Mouse (Mus musculus) frontal cortex, postnatal 25 days (tissue): ENCODE measurements around the gene Adgrl3.
"Not testable (repeated sequence)": the region's sequence is repeated elsewhere in the genome, so short reads cannot be mapped to it uniquely, and the experiment has no call there.

Experiments used
- DNase-seq, 2 experiments: peaks; one replicate each; pipeline ENCODE4 v3.0.0; 2022; ENCODE audit warnings: low spot score in 2 of 2

Adgrl3 gene

GRCm38 (mm10) chr5:81375992-81376391 is 356.1 kb downstream of the Adgrl3 start:
- DNase-seq, result no peak

GRCm38 (mm10) chr5:81405582-81406143 is 385.7 kb downstream of the Adgrl3 start:
- no peak for DNase-seq

- DNase-seq, result no peak
Measured at GRCm38 (mm10) chr5:81417326-81417725, 397.4 kb downstream of the Adgrl3 start.

GRCm38 (mm10) chr5:81427393-81427792 is 407.5 kb downstream of the Adgrl3 start:
- no peak for DNase-seq

GRCm38 (mm10) chr5:81436375-81436774 is 416.4 kb downstream of the Adgrl3 start:
- no peak for DNase-seq

GRCm38 (mm10) chr5:81442150-81442549 is 422.2 kb downstream of the Adgrl3 start:
- no peak for DNase-seq

GRCm38 (mm10) chr5:81465971-81466370 is 446.0 kb downstream of the Adgrl3 start:
- no peak for DNase-seq

- DNase-seq, result no peak
Measured at GRCm38 (mm10) chr5:81474681-81475080, 454.7 kb downstream of the Adgrl3 start.

GRCm38 (mm10) chr5:81475406-81475805 is 455.5 kb downstream of the Adgrl3 start:
- DNase-seq, result no peak

GRCm38 (mm10) chr5:81475971-81476606 is 456.2 kb downstream of the Adgrl3 start:
- DNase-seq, result no peak

- no peak for DNase-seq
Measured at GRCm38 (mm10) chr5:81480911-81481310, 461.0 kb downstream of the Adgrl3 start.

- DNase-seq, result no peak
Measured at GRCm38 (mm10) chr5:81483890-81484289, 464.0 kb downstream of the Adgrl3 start.

- DNase-seq, result no peak
Measured at GRCm38 (mm10) chr5:81501076-81501475, 481.1 kb downstream of the Adgrl3 start.

GRCm38 (mm10) chr5:81518720-81519496 is 499.0 kb downstream of the Adgrl3 start:
- DNase-seq, result no peak

- DNase-seq, result no peak
Measured at GRCm38 (mm10) chr5:81519497-81520382, 499.8 kb downstream of the Adgrl3 start.

- DNase-seq, result no peak
Measured at GRCm38 (mm10) chr5:81522760-81523159, 502.8 kb downstream of the Adgrl3 start.

GRCm38 (mm10) chr5:81524532-81524961 is 504.6 kb downstream of the Adgrl3 start:
- no peak for DNase-seq

- no peak for DNase-seq
Measured at GRCm38 (mm10) chr5:81525326-81525725, 505.4 kb downstream of the Adgrl3 start.

GRCm38 (mm10) chr5:81531639-81532038 is 511.7 kb downstream of the Adgrl3 start:
- no peak for DNase-seq

- no peak for DNase-seq
Measured at GRCm38 (mm10) chr5:81550211-81550610, 530.3 kb downstream of the Adgrl3 start.

GRCm38 (mm10) chr5:81555149-81555548 is 535.2 kb downstream of the Adgrl3 start:
- DNase-seq, result not testable (repeated sequence)

GRCm38 (mm10) chr5:81556008-81556407 is 536.1 kb downstream of the Adgrl3 start:
- DNase-seq, result no peak
